Mouse (Mus musculus) midbrain, postnatal 0 days (tissue): ENCODE results near the gene Serpina3j. TPM values are rescaled to one million over a fixed set of nuclear protein-coding genes. Genes with fewer than 3 reads are reported as not detected.
A peak's percentile ranks its signal among the peaks of the same experiment; 100 is the strongest.

Source experiments
- ATAC-seq: fragments of 200-750 bp; cut with Nextera tagmentation; 2 replicates; pipeline ENCODE4 v1.8.0; 2017; ENCODE audit warnings: moderate number of reproducible peaks, mild to moderate bottlenecking, moderate TSS enrichment, moderate library complexity; ENCODE audit not compliant: low FRiP score
- DNase-seq: peaks from one replicate; pipeline ENCODE4 v3.0.0-alpha.2; 2015; ENCODE audit warnings: low spot score
- H3K27ac ChIP-seq: fragments of 300-500 bp; sonication (generic); 2 replicates; pipeline ENCODE4 v1.5.1; 2014; ENCODE audit warnings: low read depth, mild to moderate bottlenecking, low read length, mixed read lengths
- H3K27me3 ChIP-seq: fragments of 300-500 bp; sonication (generic); 2 replicates; pipeline ENCODE4 v1.6.1; 2014; ENCODE audit warnings: low read length, control low read depth, mixed read lengths; ENCODE audit not compliant: insufficient read depth
- H3K36me3 ChIP-seq: fragments of 300-500 bp; sonication (generic); 2 replicates; pipeline ENCODE4 v1.6.1; 2014; ENCODE audit warnings: low read length, control low read depth, mixed read lengths; ENCODE audit not compliant: insufficient read depth
- H3K4me1 ChIP-seq: fragments of 300-500 bp; sonication (generic); 2 replicates; pipeline ENCODE4 v1.6.1; 2014; ENCODE audit warnings: mild to moderate bottlenecking, control low read depth, antibody characterized with exemption, low read length, mixed read lengths; ENCODE audit not compliant: insufficient read depth
- H3K4me2 ChIP-seq: fragments of 300-500 bp; sonication (generic); 2 replicates; pipeline ENCODE4 v1.6.1; 2014; ENCODE audit warnings: low read depth, mild to moderate bottlenecking, low read length, mixed read lengths; ENCODE audit not compliant: poor library complexity, severe bottlenecking
- H3K4me3 ChIP-seq: fragments of 300-500 bp; sonication (generic); 2 replicates; pipeline ENCODE4 v1.5.1; 2014; ENCODE audit warnings: low read depth, mild to moderate bottlenecking, low read length, moderate library complexity
- H3K9ac ChIP-seq: fragments of 300-500 bp; sonication (generic); replicated peaks from 2 replicates; pipeline ENCODE4 v1.6.1; 2014; ENCODE audit warnings: mild to moderate bottlenecking, low read length, moderate library complexity, mixed read lengths; ENCODE audit not compliant: poor library complexity, severe bottlenecking
- H3K9me3 ChIP-seq: fragments of 300-500 bp; sonication (generic); 2 replicates; pipeline ENCODE4 v1.6.1; 2016; ENCODE audit warnings: low read length, control low read depth
- CTCF ChIP-seq: IDR thresholded peaks from 2 replicates; pipeline ENCODE4 v1.5.1; 2016; ENCODE audit warnings: antibody characterized with exemption, mild to moderate bottlenecking
- WGBS: fragments of 180-500 bp; shearing (Covaris S2); extraction: QIAGEN DNeasy Blood & Tissue Kit; methylation state at CpG from one replicate; pipeline ENCODE4 v1.1.7; 2014; 5-methylcytosine and 5-hydroxymethylcytosine counted together
- polyA plus RNA-seq: library from polyadenylated mRNA; unstranded; fragments of >200 nt; fragmentation: Nextera tagmentation; extraction: Ambion mirVana; gene quantifications from 2 replicates; pipeline ENCODE4 v1.2.1, GENCODE M21; 2015
- total RNA-seq: library from RNA; depleted of rRNA; stranded (reverse); fragments of >200 nt; gene quantifications from 2 replicates; pipeline ENCODE4 v1.2.3, GENCODE M21; 2014; rRNA removed

Gene Serpina3j
- not detected in 2 replicates for total RNA-seq
- polyA plus RNA-seq, result not detected in 2 replicates

DNA sequence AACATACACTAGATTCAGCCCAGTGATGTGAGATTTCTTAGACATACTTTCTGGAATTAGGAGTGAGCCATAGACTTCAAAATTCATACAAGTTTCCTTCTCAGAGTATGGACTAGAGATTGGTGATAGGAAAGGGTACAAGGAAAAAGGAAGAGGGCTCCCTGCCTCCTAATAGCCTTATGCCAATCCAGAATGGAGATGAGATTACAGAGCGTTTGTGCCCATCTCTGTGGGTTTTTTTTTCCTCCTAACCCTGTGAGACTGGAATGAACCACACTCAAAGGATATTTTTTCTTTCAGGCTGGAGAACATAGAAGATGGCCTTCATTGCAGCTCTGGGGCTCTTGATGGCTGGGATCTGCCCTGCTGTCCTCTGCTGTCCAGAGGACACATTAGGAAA, at the start of gene Serpina3j:
Serpina3j (plus strand) TSS at position 301 of the 400 bp plus-strand sequence.
- no peaks in the 10 kb centered on the region for H3K4me1 ChIP-seq
- no peak within 1 kb of the TSS for H3K4me2 ChIP-seq
- ATAC-seq (no peak), DNase-seq (no peak)
- H3K9ac ChIP-seq, result no peak within 1 kb of the TSS
- H3K9me3 ChIP-seq, result no peaks in the 10 kb centered on the region
- no peak for TF ChIP-seq CTCF
- 79% methylated on average over 1 of the region's 1 CpGs for WGBS
- no peak within 1 kb of the TSS for H3K4me3 ChIP-seq
- no peak within 1 kb of the TSS for H3K27ac ChIP-seq
- no peaks in the 10 kb centered on the region for H3K36me3 ChIP-seq
- no peaks in the 10 kb centered on the region for H3K27me3 ChIP-seq

DNA sequence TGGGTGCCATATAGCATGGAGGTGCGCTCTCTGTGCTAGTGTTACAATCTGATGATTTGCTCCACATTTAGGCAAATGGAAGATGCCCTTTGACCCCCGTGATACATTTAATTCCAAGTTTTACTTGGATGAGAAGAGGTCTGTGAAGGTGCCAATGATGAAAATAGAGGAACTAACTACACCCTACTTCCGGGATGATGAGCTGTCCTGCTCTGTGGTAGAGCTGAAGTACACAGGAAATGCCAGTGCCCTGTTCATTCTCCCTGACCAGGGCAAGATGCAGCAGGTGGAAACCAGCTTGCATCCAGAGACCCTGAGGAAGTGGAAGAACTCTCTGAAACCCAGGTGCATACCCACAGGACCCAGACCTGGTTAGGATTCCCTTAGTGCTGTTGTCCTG, 48.0 kb upstream of the Serpina3j start:
- no peak overlapping the region for H3K9ac ChIP-seq
- no peak overlapping the region for H3K4me2 ChIP-seq

DNA sequence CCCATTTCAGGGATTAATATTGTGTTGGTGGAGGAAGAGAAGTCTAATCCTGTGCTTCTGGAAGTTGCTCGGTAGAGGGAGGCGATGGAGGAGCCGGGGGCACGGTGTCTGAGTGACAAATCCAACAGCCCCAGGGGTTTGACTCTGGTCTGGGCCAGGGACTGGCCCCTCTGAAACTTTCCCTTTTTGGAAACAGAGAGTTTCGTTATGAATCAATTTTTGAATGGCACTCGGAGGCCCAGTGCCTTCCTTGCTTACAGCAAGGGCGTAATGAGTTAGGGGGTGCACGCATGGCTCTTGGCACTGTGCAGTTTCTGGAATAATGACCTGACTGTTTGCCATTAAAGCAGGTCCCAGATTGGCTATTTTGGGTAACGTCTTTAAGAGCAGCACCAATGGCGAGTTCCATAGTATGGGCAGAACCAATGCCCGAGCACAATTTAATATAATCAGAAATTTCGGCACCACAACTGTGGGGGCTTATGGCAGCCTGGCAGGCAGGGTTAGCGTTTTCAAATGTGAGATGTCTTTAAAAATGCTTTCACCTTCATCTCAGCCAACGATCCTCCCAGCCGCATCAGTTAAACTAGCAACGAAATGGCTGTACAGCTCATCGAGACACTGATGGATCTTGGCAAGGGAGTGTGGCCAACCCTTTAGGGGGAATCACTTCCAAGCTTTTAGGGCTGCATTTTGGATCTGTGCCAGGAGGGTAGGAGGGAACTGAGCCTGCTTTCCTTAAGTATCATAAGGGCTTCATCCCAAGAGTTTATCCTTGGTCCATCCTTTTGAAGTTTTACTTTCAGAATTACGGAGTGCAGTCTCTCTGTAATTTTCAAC, 35.9 kb upstream of the Serpina3j start:
- 80% methylated on average over 18 of the region's 18 CpGs for WGBS
- H3K27me3 ChIP-seq, result no peaks in the 10 kb centered on the region
- no peaks in the 10 kb centered on the region for H3K4me1 ChIP-seq
- no peak overlapping the region for H3K4me2 ChIP-seq
- DNase-seq (peak; percentile 22), ATAC-seq (no peak)
- H3K9me3 ChIP-seq, result no peaks in the 10 kb centered on the region
- no peak overlapping the region for H3K27ac ChIP-seq
- no peak overlapping the region for H3K4me3 ChIP-seq
- TF ChIP-seq CTCF, result no peak
- H3K36me3 ChIP-seq, result no peaks in the 10 kb centered on the region
- no peak overlapping the region for H3K9ac ChIP-seq

More for the DNA sequence above, 48.0 kb upstream of the Serpina3j start:
- no peaks in the 10 kb centered on the region for H3K4me1 ChIP-seq
- no peak overlapping the region for H3K27ac ChIP-seq
- no peaks in the 10 kb centered on the region for H3K36me3 ChIP-seq
- DNase-seq, result no peak
- no peaks in the 10 kb centered on the region for H3K27me3 ChIP-seq
- no peak overlapping the region for H3K4me3 ChIP-seq
- WGBS, result 83% methylated on average over 3 of the region's 3 CpGs
- ATAC-seq, result no peak
- TF ChIP-seq CTCF, result no peak
- H3K9me3 ChIP-seq, result no peaks in the 10 kb centered on the region

DNA sequence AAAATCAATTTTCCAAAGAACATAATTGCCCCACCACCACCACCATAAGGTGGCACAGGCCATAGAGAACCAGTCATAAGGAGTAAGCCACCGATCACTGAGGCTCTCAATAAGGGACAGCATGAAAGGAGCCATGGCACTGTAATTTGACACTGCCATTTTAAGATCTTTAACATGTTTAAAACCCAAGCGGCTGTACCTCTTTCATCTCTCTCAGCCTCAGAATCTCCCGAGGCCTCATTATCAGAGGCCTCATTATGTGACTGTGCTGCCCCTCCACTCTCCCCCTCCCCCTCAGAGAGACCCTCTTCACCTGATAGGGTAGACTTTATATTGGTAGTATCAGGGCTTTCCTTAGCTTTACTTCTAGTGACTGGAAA, 35.3 kb upstream of the Serpina3j start:
- no peaks in the 10 kb centered on the region for H3K27me3 ChIP-seq
- WGBS, result 27% methylated on average over 3 of the region's 3 CpGs
- H3K36me3 ChIP-seq, result no peaks in the 10 kb centered on the region
- ATAC-seq, result no peak
- no peak for TF ChIP-seq CTCF
- DNase-seq, result no peak
- H3K4me3 ChIP-seq, result no peak overlapping the region
- no peak overlapping the region for H3K27ac ChIP-seq
- no peaks in the 10 kb centered on the region for H3K4me1 ChIP-seq
- H3K4me2 ChIP-seq, result no peak overlapping the region
- H3K9ac ChIP-seq, result no peak overlapping the region
- no peaks in the 10 kb centered on the region for H3K9me3 ChIP-seq

DNA sequence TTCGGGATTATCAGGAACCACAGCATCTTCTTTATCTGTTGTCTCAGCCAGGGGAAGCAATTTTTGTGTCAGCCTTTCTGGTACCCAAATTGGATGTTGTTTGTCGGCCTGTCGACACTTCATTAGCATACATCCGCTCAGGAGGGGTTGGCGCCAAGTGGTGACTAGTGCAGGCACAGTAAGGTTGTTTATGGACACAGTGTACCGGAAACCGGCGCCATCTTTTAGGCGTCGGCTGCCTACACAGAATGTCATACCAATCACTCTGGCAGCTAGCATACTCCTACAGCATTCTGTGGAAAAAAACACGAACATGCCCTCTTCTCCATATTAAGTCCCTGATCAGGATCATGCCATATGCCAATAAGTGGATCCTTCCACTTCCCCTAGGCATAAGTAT, 31.0 kb upstream of the Serpina3j start:
- no peak overlapping the region for H3K4me3 ChIP-seq
- H3K4me1 ChIP-seq, result no peaks in the 10 kb centered on the region
- H3K9me3 ChIP-seq, result no peaks in the 10 kb centered on the region
- WGBS, result 88% methylated on average over 11 of the region's 11 CpGs
- H3K4me2 ChIP-seq, result no peak overlapping the region
- no peak for TF ChIP-seq CTCF
- no peak overlapping the region for H3K27ac ChIP-seq
- H3K9ac ChIP-seq, result no peak overlapping the region
- no peaks in the 10 kb centered on the region for H3K27me3 ChIP-seq
- no peaks in the 10 kb centered on the region for H3K36me3 ChIP-seq
- no peak for DNase-seq
- ATAC-seq, result no peak

DNA sequence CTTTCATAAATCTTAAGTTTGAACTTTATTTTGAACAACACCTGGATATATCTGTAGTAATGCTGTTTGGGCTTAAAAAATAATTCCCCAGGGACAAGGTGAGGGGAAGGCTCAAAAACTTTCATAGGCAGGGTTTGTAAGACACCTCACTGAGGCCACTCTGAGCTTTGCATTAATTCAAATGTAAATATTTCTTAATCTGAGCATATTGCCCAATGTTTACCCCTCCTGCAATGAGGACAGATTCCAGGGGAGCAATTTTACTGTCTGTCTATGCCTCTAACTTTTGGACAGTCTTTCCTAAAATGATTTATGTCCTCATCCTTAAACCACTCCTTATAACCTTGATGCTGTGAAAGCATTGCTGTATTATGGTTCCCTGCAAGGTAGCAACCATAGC, 26.0 kb upstream of the Serpina3j start:
- no peak for DNase-seq
- Histone ChIP-seq H3K4me2 (no peak overlapping the region), H3K4me3 (no peak overlapping the region), H3K9ac (no peak overlapping the region), H3K27ac (no peak overlapping the region), H3K9me3 (no peaks in the 10 kb centered on the region), H3K27me3 (no peaks in the 10 kb centered on the region), H3K4me1 (no peaks in the 10 kb centered on the region), H3K36me3 (no peaks in the 10 kb centered on the region)
- no peak for ATAC-seq
- TF ChIP-seq CTCF, result no peak
